Comparison of ENCODE assay signal across 8 mouse cellular contexts in the genomic region with DNA sequence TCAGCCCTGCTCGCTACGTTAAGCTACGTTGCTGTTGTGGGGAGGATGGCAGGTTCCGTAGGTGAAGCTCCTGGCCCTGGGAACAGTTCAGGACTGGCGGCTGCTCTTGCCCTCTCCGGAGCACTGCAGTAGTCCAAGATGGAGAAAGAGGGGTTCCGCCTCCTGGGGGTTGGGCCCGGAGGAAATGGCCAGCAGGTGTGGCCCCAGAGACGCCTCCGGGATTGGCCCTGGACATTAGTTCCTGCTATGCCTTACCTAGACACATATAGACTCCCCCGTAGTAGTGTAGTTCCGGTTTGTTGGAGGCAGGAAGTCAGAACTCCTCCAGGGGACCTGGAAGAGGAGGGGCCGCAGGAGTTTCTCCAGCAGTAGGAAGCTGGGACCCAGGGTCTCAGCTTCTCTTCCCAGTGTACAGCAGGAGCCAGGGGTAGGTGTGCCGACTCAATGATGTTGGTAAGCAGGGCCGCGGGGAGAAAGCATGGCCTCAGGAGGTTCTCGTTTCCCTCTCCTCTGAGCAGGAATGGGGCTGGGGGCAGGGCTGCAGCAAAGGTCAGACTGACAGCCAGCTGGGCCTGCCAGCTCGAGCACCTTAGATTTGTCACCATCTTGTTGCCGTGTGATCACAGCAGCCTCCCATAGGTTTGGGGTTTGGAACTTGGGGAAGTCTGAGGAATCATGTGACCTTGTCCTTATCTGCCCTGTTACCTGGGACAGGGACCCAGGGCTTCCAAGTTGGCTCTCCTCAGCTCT. TPM values are rescaled to one million over a fixed set of nuclear protein-coding genes. Genes with fewer than 3 reads are reported as not detected.
DNase-seq lines count a peak whose midpoint lies in the region; ATAC-seq and TF ChIP-seq lines count a peak whose summit lies in the region.

No protein-coding gene starts in this region.

- H3ac ChIP-seq in myocyte (ENCODE audit: control insufficient read depth, insufficient read length) = no peak overlapping the region

- no peaks in the 10 kb centered on the region for H3K9me3 ChIP-seq in embryonic facial prominence, embryonic 13.5 days

- H3K27ac ChIP-seq in embryonic facial prominence, embryonic 13.5 days = peak overlapping the region; percentile 71

- H3K27me3 ChIP-seq in embryonic facial prominence, embryonic 13.5 days = no peaks in the 10 kb centered on the region
- no peaks in the 10 kb centered on the region for H3K27me3 ChIP-seq in myocyte (ENCODE audit: control insufficient read depth, insufficient read depth, insufficient read length)

- TF ChIP-seq POLR2A in myocyte (IDR thresholded peaks at IDR 0.05; ENCODE audit: insufficient read length, low read depth) = no peak

- peak overlapping the region; percentile 57 for H3K9ac ChIP-seq in embryonic facial prominence, embryonic 13.5 days

- DNase-seq in lung, adult 18-20 months = peak; percentile 79 to 82
- DNase-seq in lung, postnatal 14 days = no peak
- peak; percentile 53 for DNase-seq in kidney, postnatal 10 days
- no peak for DNase-seq in layer of hippocampus, adult 8-10 months (ENCODE audit: low spot score in 2 of 2)
- DNase-seq in retina, embryonic 14.5 days (ENCODE audit: low spot score) = no peak
- no peak for DNase-seq in embryo, embryonic 10 days (ENCODE audit: low spot score)

- H3K4me2 ChIP-seq in embryonic facial prominence, embryonic 13.5 days = peak overlapping the region; percentile 38
- H3K4me2 ChIP-seq in myocyte (ENCODE audit: low read depth) = peak overlapping the region; percentile 37

- peaks cover 67% of the 10 kb centered on the region for H3K4me1 ChIP-seq in embryonic facial prominence, embryonic 13.5 days

- H3K36me3 ChIP-seq in embryonic facial prominence, embryonic 13.5 days = peaks cover 36% of the 10 kb centered on the region
- H3K36me3 ChIP-seq in myocyte (ENCODE audit: control insufficient read depth, insufficient read depth) = peaks cover 5% of the 10 kb centered on the region

- H3K4me3 ChIP-seq in embryonic facial prominence, embryonic 13.5 days = no peak overlapping the region
- H3K4me3 ChIP-seq in myocyte = no peak overlapping the region

- ATAC-seq in embryonic facial prominence, embryonic 13.5 days (ENCODE audit: insufficient number of reproducible peaks, insufficient read depth, low FRiP score, low TSS enrichment, low read depth) = no peak

- peaks cover 32% of the 10 kb centered on the region for H3K79me2 ChIP-seq in myocyte (ENCODE audit: control insufficient read depth, insufficient read depth)

- 48% methylated on average over 19 of the region's 19 CpGs for WGBS in embryonic facial prominence, embryonic 13.5 days

TF ChIP-seq in myocyte, 11 proteins besides CTCF, POLR2A, EP300 and RAD21:
- TF ChIP-seq USF1 (IDR thresholded peaks at IDR 0.05; ENCODE audit: low read depth) (no peak), REST (IDR thresholded peaks at IDR 0.05; ENCODE audit: insufficient read depth, insufficient read length) (no peak), CEBPB (IDR thresholded peaks at IDR 0.05; ENCODE audit: insufficient read depth, poor library complexity, severe bottlenecking) (no peak)

RNA-seq across cellular contexts. Expression of gene Rplp0, which starts 16.5 kb away (rescaled TPM):
- polyA plus RNA-seq in embryonic facial prominence, embryonic 13.5 days (2015; fragmentation: Nextera tagmentation; extraction: Ambion mirVana) = 1,563 and 1,729 TPM in 2 replicates
- 3,361 TPM for polyA plus RNA-seq in myocyte (2012; fragmentation: generic; extraction: Trizol)
- total RNA-seq in layer of hippocampus, adult 8-10 months (2022) = 100 to 1,000 TPM; 188 to 289 (median 230) TPM

RNA-seq across cellular contexts. Expression of gene Gcn1l1, which starts 22.2 kb away (rescaled TPM):
- 45.8 and 47.9 TPM in 2 replicates for polyA plus RNA-seq in embryonic facial prominence, embryonic 13.5 days (2015; fragmentation: Nextera tagmentation; extraction: Ambion mirVana)
- 49.4 TPM for polyA plus RNA-seq in myocyte (2012; fragmentation: generic; extraction: Trizol)
- 10 to 100 TPM; 72.7 to 85.7 (median 77.4) TPM for total RNA-seq in layer of hippocampus, adult 8-10 months (2022)

RNA-seq across cellular contexts. Expression of gene Pxn, which starts 36.3 kb away (rescaled TPM):
- polyA plus RNA-seq in embryonic facial prominence, embryonic 13.5 days (2015; fragmentation: Nextera tagmentation; extraction: Ambion mirVana) = 39.6 and 44.2 TPM in 2 replicates
- polyA plus RNA-seq in myocyte (2012; fragmentation: generic; extraction: Trizol) = 120 TPM
- total RNA-seq in layer of hippocampus, adult 8-10 months (2022) = 10 to 100 TPM; 38.1 to 45.8 (median 40.2) TPM

RNA-seq across cellular contexts. Expression of gene Sirt4, which starts 58.3 kb away (rescaled TPM):
- 24.8 and 28.1 TPM in 2 replicates for polyA plus RNA-seq in embryonic facial prominence, embryonic 13.5 days (2015; fragmentation: Nextera tagmentation; extraction: Ambion mirVana)
- polyA plus RNA-seq in myocyte (2012; fragmentation: generic; extraction: Trizol) = 13.6 TPM
- 10 to 100 TPM; 34.0 to 58.6 (median 41.9) TPM for total RNA-seq in layer of hippocampus, adult 8-10 months (2022)

Comparison
In these comparisons a context has a peak if more than half of its experiments do, and no peak if none do; other contexts are left out.
1. DNase-seq: peak in lung, adult 18-20 months (2 of 2) and kidney, postnatal 10 days (single experiment); none in lung, postnatal 14 days (single experiment), layer of hippocampus, adult 8-10 months (0 of 2), retina, embryonic 14.5 days (single experiment) and embryo, embryonic 10 days (single experiment).